Comparison of ENCODE assay signal across 8 mouse cellular contexts in genomic region chrX:7604879-7605574, GRCm38 (mm10). TPM values are rescaled to one million over a fixed set of nuclear protein-coding genes. Genes with fewer than 3 reads are reported as not detected.
DNase-seq lines count a peak whose midpoint lies in the region; ATAC-seq lines count a peak whose summit lies in the region.

TSS of gene Ccdc22 (minus strand) at chrX:7605517.

- no peaks in the 10 kb centered on the region for H3K9me3 ChIP-seq in megakaryocyte, embryonic 14.5 days

- peaks cover 20% of the 10 kb centered on the region for H3K4me1 ChIP-seq in megakaryocyte, embryonic 14.5 days

- peaks cover 22% of the 10 kb centered on the region for H3K27me3 ChIP-seq in megakaryocyte, embryonic 14.5 days (replicated peaks)

- DNase-seq in ZHBTc4 (ENCODE audit: low read depth, low spot score): peak; percentile 92
- DNase-seq in gastrocnemius, adult 8-10 months (ENCODE audit: low spot score in 2 of 2): peak; percentile 72 to 78
- peak; percentile 56 for DNase-seq in hindlimb bud, embryonic 11.5 days (ENCODE audit: extremely low spot score, low read depth, low spot score)
- peak; percentile 56 to 82 for DNase-seq in left cerebral cortex, adult 8-10 months (ENCODE audit: low spot score in 2 of 2)
- DNase-seq in right cerebral cortex, postnatal 10 days (ENCODE audit: low spot score in 2 of 2): peak; percentile 89 to 92
- DNase-seq in urinary bladder, postnatal 25 days (ENCODE audit: low spot score): peak; percentile 55

- ATAC-seq in common myeloid progenitor, adult 5-6 weeks (replicated peaks; ENCODE audit: low read depth, poor library complexity, severe bottlenecking): peak; percentile 94

- peaks cover 37% of the 10 kb centered on the region for H3K36me3 ChIP-seq in megakaryocyte, embryonic 14.5 days (replicated peaks; ENCODE audit: low read length)

- H3K4me3 ChIP-seq in megakaryocyte, embryonic 14.5 days (replicated peaks): peak within 1 kb of the TSS; percentile 93

RNA-seq across cellular contexts. Expression of gene Ccdc22, which starts in this region (rescaled TPM):
- 31.2 and 36.4 TPM in 2 replicates for total RNA-seq in common myeloid progenitor, adult 5-6 weeks (2017)
- 10 to 100 TPM; 10.1 to 13.8 (median 11.6) TPM for total RNA-seq in gastrocnemius, adult 8-10 months (2022)
- 10 to 100 TPM; 25.5 to 31.1 (median 29.7) TPM for total RNA-seq in left cerebral cortex, adult 8-10 months (2022)
- 19.9 and 25.1 TPM in 2 replicates for polyA plus RNA-seq in megakaryocyte, embryonic 14.5 days (2012; ENCODE audit: insufficient read depth, low replicate concordance)

Comparison
In these comparisons a context has a peak if more than half of its experiments do, and no peak if none do; other contexts are left out.
1. Peak in every context shown above with its lines: DNase-seq, ATAC-seq and H3K4me3 ChIP-seq.